Mouse (Mus musculus): ENCODE measurements around the gene Mast1.
A peak's percentile ranks its signal among the peaks of the same experiment; 100 is the strongest.
"Not testable (repeated sequence)": the region's sequence is repeated elsewhere in the genome, so short reads cannot be mapped to it uniquely, and the experiment has no call there.

Gene Mast1

DNA sequence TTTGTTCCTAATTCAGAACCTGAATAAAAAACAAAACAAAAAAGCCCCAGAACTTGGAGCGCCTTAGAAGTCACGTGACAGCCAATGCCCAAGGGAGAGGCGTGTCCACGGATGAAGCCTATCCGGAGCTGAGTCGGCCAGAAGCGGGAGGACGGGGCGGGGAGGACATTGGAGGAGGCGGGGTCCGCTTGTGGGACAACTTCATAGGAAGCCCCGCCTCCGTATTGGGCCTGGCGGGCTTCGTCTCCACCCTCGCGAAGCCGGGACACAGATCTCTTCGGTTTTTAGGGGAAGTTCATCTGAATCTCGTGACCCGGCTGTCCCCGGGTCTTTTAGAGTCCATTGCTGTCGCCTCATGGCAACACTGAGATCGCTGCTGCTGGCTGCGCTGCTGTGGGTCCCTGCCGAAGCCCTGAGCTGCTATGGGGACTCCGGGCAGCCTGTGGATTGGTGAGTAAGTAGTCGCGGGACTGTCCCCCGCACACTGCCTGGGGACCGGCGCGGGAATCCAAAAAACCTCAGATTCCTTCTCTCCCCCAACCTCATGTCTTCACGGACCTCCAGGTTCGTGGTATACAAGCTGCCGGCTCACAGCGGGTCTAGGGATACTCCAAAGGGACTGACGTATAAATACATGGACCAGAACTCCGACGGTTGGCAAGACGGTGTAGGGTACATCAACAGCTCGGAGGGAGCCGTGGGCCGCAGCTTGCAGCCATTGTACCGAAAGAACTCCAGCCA is 28.6 kb downstream of the Mast1 start, which contains the start of gene Dnase2a:
TSS of gene Dnase2a (plus strand) at position 140 of the 741 bp plus-strand sequence.
- DNase-seq: peak; percentile 78

DNA sequence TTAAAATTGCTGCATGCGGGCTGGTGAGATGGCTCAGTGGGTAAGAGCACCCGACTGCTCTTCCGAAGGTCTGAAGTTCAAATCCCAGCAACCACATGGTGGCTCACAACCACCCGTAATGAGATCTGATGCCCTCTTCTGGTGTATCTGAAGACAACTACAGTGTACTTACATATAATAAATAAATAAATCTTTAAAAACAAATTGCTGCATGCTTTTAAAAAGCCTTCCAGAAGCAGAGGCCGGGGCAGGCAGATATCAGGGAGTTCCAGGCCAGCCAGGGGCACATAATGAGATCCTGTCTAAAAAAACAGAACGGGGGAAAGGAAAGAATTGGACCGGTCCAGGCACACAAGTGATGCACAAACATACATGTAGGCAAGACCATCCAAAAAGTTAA is 29.2 kb downstream of the Mast1 start:
- not testable (repeated sequence) for DNase-seq

DNA sequence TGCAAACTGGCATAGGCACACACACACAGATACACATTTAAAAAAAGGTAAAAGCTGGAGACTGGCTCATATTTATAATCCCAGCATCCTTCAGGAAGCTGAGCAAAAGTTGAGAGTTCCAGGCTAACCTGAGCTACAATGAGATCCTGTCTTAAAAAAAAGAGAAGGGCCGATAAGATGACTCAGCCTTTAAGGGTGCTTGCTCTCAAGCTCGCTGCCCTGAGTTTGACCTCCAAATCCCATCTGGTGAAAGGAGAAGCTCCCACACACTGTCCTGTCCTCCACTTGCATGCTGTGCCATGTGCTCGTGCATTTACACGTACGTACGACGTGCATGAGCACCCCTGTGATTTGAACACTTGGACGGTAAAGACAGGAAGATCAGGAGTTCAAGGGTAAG is 29.7 kb downstream of the Mast1 start:
- DNase-seq: no peak

DNA sequence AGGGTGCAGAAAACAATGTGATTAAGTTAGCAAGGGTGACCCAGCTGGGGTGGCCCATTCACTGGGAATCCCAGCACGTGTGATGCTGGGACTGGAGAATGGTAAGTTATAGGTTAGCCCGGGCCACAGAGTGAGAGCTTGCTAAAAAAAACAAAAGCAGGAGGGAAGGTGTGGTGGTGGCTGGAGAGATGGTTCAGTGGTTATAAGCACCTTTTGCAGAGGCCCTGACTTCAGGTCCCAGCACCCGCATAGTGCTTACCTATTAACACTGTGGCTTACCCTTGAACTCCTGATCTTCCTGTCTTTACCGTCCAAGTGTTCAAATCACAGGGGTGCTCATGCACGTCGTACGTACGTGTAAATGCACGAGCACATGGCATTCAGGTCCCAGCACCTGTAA is 30.1 kb downstream of the Mast1 start:
- DNase-seq: no peak

- no peak for DNase-seq
Observed at GRCm38 (mm10) chr8:84904351-84904750, 32.8 kb downstream of the Mast1 start.

DNA sequence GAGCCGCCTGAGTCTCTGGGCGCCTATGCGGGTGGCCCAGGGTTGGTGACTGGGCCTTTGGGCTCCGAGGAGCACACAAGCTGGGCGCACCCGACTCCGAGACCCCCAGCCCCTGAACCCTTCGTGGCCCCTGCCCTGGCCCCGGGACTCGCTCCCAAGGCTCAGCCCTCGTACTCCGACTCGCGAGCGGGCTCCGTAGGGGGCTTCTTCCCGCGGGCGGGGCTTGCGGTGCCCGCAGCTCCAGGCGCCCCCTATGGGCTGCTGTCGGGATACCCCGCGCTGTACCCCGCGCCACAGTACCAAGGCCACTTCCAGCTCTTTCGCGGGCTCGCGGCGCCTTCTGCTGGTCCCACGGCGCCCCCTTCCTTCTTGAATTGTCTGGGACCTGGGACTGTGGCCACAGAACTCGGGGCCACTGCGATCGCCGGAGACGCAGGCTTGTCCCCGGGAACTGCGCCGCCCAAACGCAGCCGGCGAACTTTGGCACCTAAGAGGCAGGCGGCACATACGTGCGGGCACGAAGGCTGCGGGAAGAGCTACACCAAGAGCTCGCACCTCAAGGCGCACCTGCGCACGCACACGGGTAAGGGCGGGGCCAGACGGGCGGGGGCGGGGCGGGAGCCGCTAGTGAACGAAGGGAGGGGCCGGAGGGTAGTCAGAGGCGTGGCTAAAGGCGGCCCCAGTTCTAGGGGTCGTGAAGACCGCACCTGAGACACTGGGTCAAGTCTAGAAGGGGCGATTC is 34.1 kb downstream of the Mast1 start:
- DNase-seq: peak; percentile 99

- DNase-seq: no peak
Observed at GRCm38 (mm10) chr8:84902367-84902919, 34.7 kb downstream of the Mast1 start.

GRCm38 (mm10) chr8:84901752-84902151 is 35.4 kb downstream of the Mast1 start, which contains the start of gene Klf1:
Gene Klf1, plus strand, starts transcription at chr8:84901928.
- DNase-seq: no peak

DNA sequence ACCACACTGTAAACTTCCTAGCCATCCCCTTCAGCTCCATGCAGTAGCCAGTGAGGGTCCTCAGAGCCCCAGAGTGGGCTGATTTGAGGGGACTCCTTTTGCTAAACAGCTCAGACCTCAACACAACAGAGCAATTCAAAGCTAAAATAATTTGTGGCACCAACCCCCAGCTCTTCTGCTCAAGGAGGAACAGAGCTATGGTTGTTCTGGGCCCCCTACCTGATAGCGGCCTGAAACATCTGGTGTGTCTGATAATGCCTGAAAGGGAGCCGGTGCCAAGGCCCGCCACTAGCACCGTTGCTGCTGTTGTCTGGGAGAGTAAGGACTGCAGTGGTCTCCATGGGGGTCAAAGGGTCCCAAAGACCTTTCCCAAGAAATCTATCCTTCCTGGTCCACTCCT is 36.1 kb downstream of the Mast1 start:
- no peak for DNase-seq

DNA sequence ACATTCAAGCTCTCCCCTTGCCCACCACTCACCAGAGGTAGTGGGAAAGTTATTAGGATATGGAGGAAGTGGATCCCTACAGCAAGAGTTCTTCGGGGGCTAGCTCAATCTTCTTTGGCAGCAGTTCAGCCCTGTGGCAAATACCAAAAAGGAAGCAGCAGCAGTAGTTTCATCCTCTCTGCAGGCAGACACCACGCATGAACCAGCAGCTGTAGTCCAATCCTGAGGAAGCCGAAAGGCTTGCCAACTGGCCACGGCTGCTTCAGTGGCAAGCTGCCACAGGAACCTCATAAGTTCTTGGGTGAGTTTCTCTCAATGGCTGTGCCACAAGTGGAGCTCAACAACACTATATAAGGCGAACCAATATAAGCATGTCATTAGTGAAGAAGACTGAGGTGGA is 41.2 kb downstream of the Mast1 start:
- DNase-seq: no peak

GRCm38 (mm10) chr8:84893709-84894134 is 43.4 kb downstream of the Mast1 start, which contains the start of gene Gcdh:
Gene Gcdh, minus strand, starts transcription at chr8:84893921.
- peak; percentile 85 for DNase-seq

GRCm38 (mm10) chr8:84892993-84893708 is 44.0 kb downstream of the Mast1 start:
- no peak for DNase-seq

DNA sequence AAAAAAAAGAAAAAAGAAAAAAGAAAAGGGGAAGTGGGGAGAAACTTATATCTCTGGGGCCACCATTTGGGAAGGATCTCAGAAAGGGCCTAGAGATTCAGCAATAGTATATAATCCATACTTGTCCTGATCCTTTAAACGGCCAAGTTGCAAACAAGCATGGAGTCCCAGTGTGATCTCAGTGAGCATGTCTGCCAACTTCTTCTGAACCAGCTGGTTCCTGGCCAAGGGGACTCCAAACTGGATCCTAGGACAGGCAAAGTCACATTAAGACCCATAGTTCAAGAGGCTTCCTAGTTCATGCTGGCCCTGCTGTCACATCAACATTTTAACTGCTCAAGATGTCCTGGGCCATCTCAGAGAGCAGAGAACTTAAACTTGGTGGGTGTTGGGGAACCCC is 48.0 kb downstream of the Mast1 start:
- no peak for DNase-seq

GRCm38 (mm10) chr8:84888280-84888679 is 48.9 kb downstream of the Mast1 start:
- DNase-seq: no peak

GRCm38 (mm10) chr8:84884728-84885127 is 52.4 kb downstream of the Mast1 start:
- DNase-seq: no peak

GRCm38 (mm10) chr8:84878915-84879314 is 58.2 kb downstream of the Mast1 start:
- no peak for DNase-seq

DNA sequence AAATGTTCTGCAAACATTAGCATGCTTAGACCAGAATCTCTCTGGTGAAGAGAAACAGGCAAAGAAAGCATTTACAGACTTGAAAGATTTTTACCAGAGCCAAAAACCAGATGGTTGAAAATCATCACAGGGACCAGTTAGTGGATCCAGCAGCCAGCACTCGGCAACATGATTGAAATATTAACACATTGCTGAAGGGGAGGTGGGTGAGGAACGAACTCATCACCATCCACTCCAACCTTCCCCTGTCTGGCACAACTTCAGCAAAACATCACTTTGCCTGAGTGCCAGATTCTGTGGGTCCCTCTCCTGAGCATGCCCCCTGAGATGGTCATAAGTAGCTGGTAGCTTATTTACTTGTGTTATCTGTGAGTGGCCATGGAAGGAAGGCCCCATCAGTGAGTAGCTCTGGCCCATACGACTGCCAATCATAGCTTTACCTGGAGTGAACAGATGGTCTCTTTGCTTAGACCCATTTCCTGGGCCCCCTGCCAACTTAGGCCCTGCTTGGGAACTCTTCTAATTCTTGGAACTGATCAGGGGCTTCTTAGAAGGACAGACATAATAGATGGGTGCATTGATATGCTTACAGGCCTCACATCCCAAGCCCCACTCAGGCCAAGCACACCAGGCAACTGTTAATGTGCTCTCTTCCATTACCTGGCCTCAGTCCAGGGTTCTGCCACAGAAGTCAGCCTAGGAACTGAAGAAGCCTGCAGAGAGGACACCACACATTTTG is 59.7 kb downstream of the Mast1 start:
- DNase-seq: no peak

GRCm38 (mm10) chr8:84874339-84874738 is 62.8 kb downstream of the Mast1 start:
- DNase-seq: no peak

DNA sequence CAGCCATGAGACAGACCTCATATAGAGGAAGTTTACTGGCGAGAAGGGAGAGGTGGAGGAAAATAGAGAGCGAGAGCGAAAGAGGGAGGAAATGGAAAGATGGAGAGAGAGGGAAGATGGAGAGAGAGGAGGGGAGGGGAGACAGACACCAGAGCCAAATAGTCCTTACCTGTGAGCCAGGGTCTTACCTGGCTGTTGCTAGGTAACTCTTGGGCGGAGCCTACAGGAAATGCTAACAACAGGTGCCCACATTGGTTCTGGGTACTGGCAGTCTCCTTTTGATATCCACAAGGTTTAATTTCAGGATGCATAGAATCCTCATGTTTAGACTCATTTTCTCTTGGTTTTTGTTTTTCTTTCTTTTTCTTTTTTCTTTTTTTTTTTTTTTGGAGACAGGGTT is 64.1 kb downstream of the Mast1 start:
- no peak for DNase-seq

- DNase-seq: peak; percentile 60
Observed at GRCm38 (mm10) chr8:84872309-84872965, 64.7 kb downstream of the Mast1 start.

GRCm38 (mm10) chr8:84871376-84872308 is 65.5 kb downstream of the Mast1 start, which contains the start of gene Syce2:
Gene Syce2, plus strand, starts transcription at chr8:84872111.
- peak; percentile 95 for DNase-seq
